Mouse (Mus musculus): ENCODE data around the gene 9130008F23Rik. TPM values are rescaled to one million over a fixed set of nuclear protein-coding genes. Genes with fewer than 3 reads are reported as not detected.

9130008F23Rik gene
- total RNA-seq, 2 experiments from 2014 or later: 0.26 to 0.34 TPM

- peak in 1 of 2 experiments; percentile 7 for DNase-seq (ENCODE audit: low spot score in 2 of 2)
- intact Hi-C loops (cut with DNase I): no loop called here
These were observed 43.1 kb downstream of the 9130008F23Rik start for GRCm38 (mm10) chr17:40837308-40837707.

GRCm38 (mm10) chr17:40831870-40832269 lies 48.5 kb downstream of the 9130008F23Rik start:
- intact Hi-C loops (cut with DNase I): no loop called here
- no peak for DNase-seq (ENCODE audit: low spot score in 2 of 2)

Other genes with a start within 250 kb of the 9130008F23Rik start
- not detected for gene Esp3, start 248.5 kb downstream of the 9130008F23Rik start, total RNA-seq (2021)
- gene Esp1, start 153.4 kb downstream of the 9130008F23Rik start, total RNA-seq (2021): not detected
- not detected for gene Crisp2, start 73.6 kb downstream of the 9130008F23Rik start, total RNA-seq (2021)
- not detected for gene Rhag, start 69.4 kb downstream of the 9130008F23Rik start, total RNA-seq (2021)
- gene Glyatl3, start 33.8 kb upstream of the 9130008F23Rik start, total RNA-seq (2021): not detected
- gene Mut, start 54.1 kb upstream of the 9130008F23Rik start, total RNA-seq (2021): 10 to 100 TPM; 40.5 to 41.1 TPM
- 1 to 10 TPM; 4.9 to 6.0 TPM for gene Cenpq, start 54.5 kb upstream of the 9130008F23Rik start, total RNA-seq (2021)

Data from left cerebral cortex, postnatal 14 days (tissue).